Mouse (Mus musculus): ENCODE measurements around the gene Vipr1. TPM values are rescaled to one million over a fixed set of nuclear protein-coding genes. Genes with fewer than 3 reads are reported as not detected.

The Vipr1 gene
- total and polyA plus RNA-seq, 2 experiments from 2014 or later = 0.51 to 1.3 TPM

- TF ChIP-seq CTCF (IDR thresholded peaks at IDR 0.05; ENCODE audit: low read depth) = peak; percentile 71
- Histone ChIP-seq H3K9me3 (ENCODE audit: low read length) (no peaks in the 10 kb centered on the region), H3K36me3 (ENCODE audit: insufficient read depth, low read length) (no peaks in the 10 kb centered on the region), H3K4me1 (ENCODE audit: insufficient read depth, low read length) (peaks cover 6% of the 10 kb centered on the region; the same call in 1 of the 2 replicates), H3K9ac (replicated peaks; ENCODE audit: low read length) (peak within 1 kb of the TSS; percentile 48), H3K4me3 (ENCODE audit: low read length) (peak within 1 kb of the TSS; percentile 48), H3K4me2 (ENCODE audit: low read depth, low read length) (peak within 1 kb of the TSS; percentile 79), H3K27me3 (ENCODE audit: insufficient read depth, low read length) (peaks cover 12% of the 10 kb centered on the region; the same call in 1 of the 2 replicates), H3K27ac (no peak within 1 kb of the TSS)
- 2% methylated on average over 26 of the region's 26 CpGs for WGBS
- DNase-seq (ENCODE audit: low spot score) = peak; percentile 88
- peak; percentile 79 for ATAC-seq
Observed at GRCm38 (mm10) chr9:121642001-121642400, 515 bp upstream of the Vipr1 start, which contains the start of gene Lyzl4. Gene Lyzl4, minus strand, starts transcription at chr9:121642096.

- no peak overlapping the region for H3K4me2 ChIP-seq (ENCODE audit: low read depth, low read length)
- no peak for DNase-seq (ENCODE audit: low spot score)
- H3K36me3 ChIP-seq (ENCODE audit: insufficient read depth, low read length) = no peaks in the 10 kb centered on the region
- H3K9ac ChIP-seq (replicated peaks; ENCODE audit: low read length) = no peak overlapping the region
- no peak for ATAC-seq
- no peaks in the 10 kb centered on the region for H3K9me3 ChIP-seq (ENCODE audit: low read length)
- no peak overlapping the region for H3K4me3 ChIP-seq (ENCODE audit: low read length)
- H3K27me3 ChIP-seq (ENCODE audit: insufficient read depth, low read length) = peaks cover 12% of the 10 kb centered on the region; the same call in 1 of the 2 replicates
- TF ChIP-seq CTCF (IDR thresholded peaks at IDR 0.05; ENCODE audit: low read depth) = no peak
- no peak overlapping the region for H3K27ac ChIP-seq
- 83% methylated on average over 3 of the region's 3 CpGs for WGBS
- H3K4me1 ChIP-seq (ENCODE audit: insufficient read depth, low read length) = peaks cover 6% of the 10 kb centered on the region; the same call in 1 of the 2 replicates
Observed at GRCm38 (mm10) chr9:121644855-121645254, 2.3 kb downstream of the Vipr1 start.

GRCm38 (mm10) chr9:121647026-121647425, 4.5 kb downstream of the Vipr1 start:
- Histone ChIP-seq H3K27me3 (ENCODE audit: insufficient read depth, low read length) (0 out of 2 replicates have a peak, but pooled peaks cover 7% of the 10 kb centered on the region), H3K4me2 (ENCODE audit: low read depth, low read length) (no peak overlapping the region), H3K4me1 (ENCODE audit: insufficient read depth, low read length) (peaks cover 6% of the 10 kb centered on the region; the same call in 1 of the 2 replicates), H3K27ac (no peak overlapping the region), H3K4me3 (ENCODE audit: low read length) (no peak overlapping the region), H3K9ac (replicated peaks; ENCODE audit: low read length) (no peak overlapping the region), H3K9me3 (ENCODE audit: low read length) (no peaks in the 10 kb centered on the region), H3K36me3 (ENCODE audit: insufficient read depth, low read length) (no peaks in the 10 kb centered on the region)
- DNase-seq (ENCODE audit: low spot score) (no peak), ATAC-seq (no peak)
- TF ChIP-seq CTCF (IDR thresholded peaks at IDR 0.05; ENCODE audit: low read depth) = no peak
- 77% methylated on average over 7 of the region's 7 CpGs for WGBS

- no peak for ATAC-seq
- H3K9me3 ChIP-seq (ENCODE audit: low read length) = no peaks in the 10 kb centered on the region
- H3K27me3 ChIP-seq (ENCODE audit: insufficient read depth, low read length) = no peaks in the 10 kb centered on the region
- H3K4me1 ChIP-seq (ENCODE audit: insufficient read depth, low read length) = no peaks in the 10 kb centered on the region
- no peaks in the 10 kb centered on the region for H3K36me3 ChIP-seq (ENCODE audit: insufficient read depth, low read length)
- WGBS = 87% methylated on average over 10 of the region's 10 CpGs
- no peak for TF ChIP-seq CTCF (IDR thresholded peaks at IDR 0.05; ENCODE audit: low read depth)
- no peak overlapping the region for H3K4me2 ChIP-seq (ENCODE audit: low read depth, low read length)
- no peak overlapping the region for H3K9ac ChIP-seq (replicated peaks; ENCODE audit: low read length)
- H3K27ac ChIP-seq = no peak overlapping the region
- DNase-seq (ENCODE audit: low spot score) = no peak
- H3K4me3 ChIP-seq (ENCODE audit: low read length) = no peak overlapping the region
Observed at GRCm38 (mm10) chr9:121653668-121654067, 11.2 kb downstream of the Vipr1 start.

GRCm38 (mm10) chr9:121656322-121656721, 13.8 kb downstream of the Vipr1 start:
- H3K9me3 ChIP-seq (ENCODE audit: low read length) = no peaks in the 10 kb centered on the region
- WGBS = 93% methylated on average over 5 of the region's 5 CpGs
- no peaks in the 10 kb centered on the region for H3K36me3 ChIP-seq (ENCODE audit: insufficient read depth, low read length)
- DNase-seq (ENCODE audit: low spot score) = no peak
- H3K4me3 ChIP-seq (ENCODE audit: low read length) = no peak overlapping the region
- no peak overlapping the region for H3K27ac ChIP-seq
- H3K4me2 ChIP-seq (ENCODE audit: low read depth, low read length) = no peak overlapping the region
- H3K9ac ChIP-seq (replicated peaks; ENCODE audit: low read length) = no peak overlapping the region
- no peak for TF ChIP-seq CTCF (IDR thresholded peaks at IDR 0.05; ENCODE audit: low read depth)
- ATAC-seq = no peak
- no peaks in the 10 kb centered on the region for H3K27me3 ChIP-seq (ENCODE audit: insufficient read depth, low read length)
- 0 out of 2 replicates have a peak, but pooled peaks cover 4% of the 10 kb centered on the region for H3K4me1 ChIP-seq (ENCODE audit: insufficient read depth, low read length)

GRCm38 (mm10) chr9:121657143-121657542, 14.6 kb downstream of the Vipr1 start:
- Histone ChIP-seq H3K27ac (no peak overlapping the region), H3K27me3 (ENCODE audit: insufficient read depth, low read length) (no peaks in the 10 kb centered on the region), H3K4me1 (ENCODE audit: insufficient read depth, low read length) (0 out of 2 replicates have a peak, but pooled peaks cover 4% of the 10 kb centered on the region), H3K4me2 (ENCODE audit: low read depth, low read length) (no peak overlapping the region), H3K9me3 (ENCODE audit: low read length) (no peaks in the 10 kb centered on the region), H3K36me3 (ENCODE audit: insufficient read depth, low read length) (no peaks in the 10 kb centered on the region), H3K9ac (replicated peaks; ENCODE audit: low read length) (no peak overlapping the region), H3K4me3 (ENCODE audit: low read length) (no peak overlapping the region)
- ATAC-seq = no peak
- TF ChIP-seq CTCF (IDR thresholded peaks at IDR 0.05; ENCODE audit: low read depth) = no peak
- DNase-seq (ENCODE audit: low spot score) = no peak
- WGBS = 58% methylated on average over 13 of the region's 13 CpGs

- no peak for DNase-seq (ENCODE audit: low spot score)
Observed at GRCm38 (mm10) chr9:121658248-121658647, 15.7 kb downstream of the Vipr1 start.

More at GRCm38 (mm10) chr9:121658248-121658647, 15.7 kb downstream of the Vipr1 start:
- no peaks in the 10 kb centered on the region for H3K9me3 ChIP-seq (ENCODE audit: low read length)
- no peak overlapping the region for H3K9ac ChIP-seq (replicated peaks; ENCODE audit: low read length)
- TF ChIP-seq CTCF (IDR thresholded peaks at IDR 0.05; ENCODE audit: low read depth) = no peak
- 0 out of 2 replicates have a peak, but pooled peaks cover 4% of the 10 kb centered on the region for H3K4me1 ChIP-seq (ENCODE audit: insufficient read depth, low read length)
- no peak overlapping the region for H3K4me3 ChIP-seq (ENCODE audit: low read length)
- no peak for ATAC-seq
- no peaks in the 10 kb centered on the region for H3K27me3 ChIP-seq (ENCODE audit: insufficient read depth, low read length)
- H3K36me3 ChIP-seq (ENCODE audit: insufficient read depth, low read length) = no peaks in the 10 kb centered on the region
- WGBS = 84% methylated on average over 7 of the region's 7 CpGs
- H3K27ac ChIP-seq = no peak overlapping the region
- no peak overlapping the region for H3K4me2 ChIP-seq (ENCODE audit: low read depth, low read length)
